Mouse (Mus musculus) layer of hippocampus, adult 11-12 months (tissue): ENCODE results near the gene Sh3d19.

Experiments used
- DNase-seq: peaks from one replicate; pipeline ENCODE4 v3.0.0; 2022; ENCODE audit warnings: low spot score

Sh3d19 gene

DNA sequence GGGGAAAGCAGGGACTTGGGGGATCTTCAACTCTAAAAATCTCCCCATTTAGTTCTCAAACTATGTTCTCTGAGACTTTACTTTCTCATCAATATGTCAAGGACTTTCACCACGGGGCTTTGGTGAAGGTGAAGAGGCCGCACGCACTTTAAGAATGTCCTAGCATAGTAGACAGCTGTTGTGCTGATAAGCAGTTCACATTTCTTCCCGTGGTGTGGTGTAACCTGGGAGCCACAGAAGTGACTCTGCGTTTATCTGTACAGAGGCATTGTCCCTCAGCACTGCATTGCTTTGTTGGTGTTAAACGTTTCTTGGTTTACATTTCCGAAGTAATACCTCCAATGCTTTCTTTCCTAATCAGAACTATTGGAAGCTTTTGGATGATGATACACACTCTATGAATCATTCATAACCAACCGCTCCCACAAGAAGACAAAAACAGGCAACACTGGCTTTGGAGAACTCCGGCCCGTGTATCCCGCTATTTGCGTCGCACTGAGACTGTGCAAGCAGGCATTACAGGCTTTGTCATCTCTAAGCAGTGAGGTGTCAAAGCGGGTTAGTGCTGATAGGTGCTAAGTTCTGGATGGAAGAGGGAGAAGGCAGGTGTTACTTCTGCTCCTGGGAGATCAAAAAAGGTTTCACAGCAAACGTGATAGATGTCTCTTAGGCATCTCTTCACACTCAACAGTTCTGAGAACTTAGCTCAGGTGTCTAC lies 57.9 kb downstream of the Sh3d19 start:
- no peak for DNase-seq

DNA sequence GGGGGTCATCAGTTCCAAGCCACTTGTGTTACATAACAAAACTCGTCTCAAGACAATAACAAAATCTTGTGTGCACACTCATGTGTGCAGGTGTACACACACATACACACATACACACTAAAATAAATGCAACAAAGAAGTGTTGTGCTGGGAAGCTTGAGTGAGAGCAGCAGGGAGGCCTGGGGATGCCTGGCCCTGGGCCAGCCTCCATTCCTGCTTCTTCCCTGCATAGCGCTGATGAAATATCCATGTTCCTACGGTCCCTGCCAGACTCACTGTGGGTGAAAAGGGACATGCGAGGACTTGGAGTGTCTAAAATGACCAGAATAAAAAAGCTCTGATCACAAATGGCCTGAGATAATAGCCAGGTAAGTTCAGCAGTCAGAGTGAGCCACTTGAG lies 59.7 kb downstream of the Sh3d19 start:
- no peak for DNase-seq

DNA sequence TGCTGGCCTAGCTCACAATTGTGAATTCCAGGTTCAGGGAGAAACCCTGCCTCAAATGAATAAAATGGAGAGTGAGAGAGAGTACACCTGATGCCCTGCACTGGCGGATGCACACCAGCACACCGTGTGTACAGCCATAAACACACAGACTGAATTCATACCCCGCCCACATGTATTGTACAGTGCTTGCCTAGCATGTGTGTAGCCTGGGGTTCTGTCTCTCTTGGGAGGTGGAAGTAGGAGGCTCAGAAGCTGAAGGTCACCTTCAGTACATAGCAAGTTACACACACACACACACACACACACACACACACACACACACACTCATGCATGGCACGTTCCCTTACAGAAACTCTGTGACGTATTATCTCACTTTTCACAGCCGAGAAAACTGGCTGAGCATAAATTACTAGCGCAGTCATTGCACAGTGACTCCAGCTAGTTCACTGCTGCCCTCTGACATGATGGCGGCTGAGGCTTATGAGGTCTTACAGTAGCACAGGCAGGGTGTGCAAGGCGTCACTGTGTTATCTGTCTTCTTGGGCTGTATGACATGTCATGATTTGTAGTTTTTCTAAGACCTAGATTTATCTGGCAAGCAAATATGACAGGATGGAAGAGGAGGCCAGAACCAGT lies 62.7 kb downstream of the Sh3d19 start:
- no peak for DNase-seq

DNA sequence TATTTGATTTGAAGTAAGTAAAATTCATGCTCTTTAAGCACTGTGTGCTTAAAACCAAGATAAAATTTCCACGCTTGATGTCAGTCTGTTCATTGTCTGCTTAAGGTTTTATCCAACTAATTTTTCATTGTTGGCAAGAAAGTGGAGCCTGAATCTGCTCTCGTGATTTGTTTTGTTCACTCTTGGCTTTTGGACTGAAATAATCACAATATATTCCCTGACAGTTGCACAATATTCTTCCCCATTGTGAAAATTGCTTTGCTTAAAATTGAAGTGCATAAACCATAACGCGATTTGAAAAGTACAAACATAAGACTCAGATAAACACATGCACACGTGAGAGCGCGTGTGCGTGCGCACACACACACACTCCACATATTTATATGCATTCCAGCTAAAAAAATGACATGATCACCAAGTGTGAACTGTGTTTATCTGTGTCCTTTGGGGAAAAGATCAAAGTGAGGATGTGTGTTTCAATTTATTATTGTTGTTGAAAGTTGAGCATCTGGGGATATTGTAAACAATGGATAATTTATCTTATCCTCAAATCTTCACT lies 67.1 kb downstream of the Sh3d19 start:
- DNase-seq: no peak

DNA sequence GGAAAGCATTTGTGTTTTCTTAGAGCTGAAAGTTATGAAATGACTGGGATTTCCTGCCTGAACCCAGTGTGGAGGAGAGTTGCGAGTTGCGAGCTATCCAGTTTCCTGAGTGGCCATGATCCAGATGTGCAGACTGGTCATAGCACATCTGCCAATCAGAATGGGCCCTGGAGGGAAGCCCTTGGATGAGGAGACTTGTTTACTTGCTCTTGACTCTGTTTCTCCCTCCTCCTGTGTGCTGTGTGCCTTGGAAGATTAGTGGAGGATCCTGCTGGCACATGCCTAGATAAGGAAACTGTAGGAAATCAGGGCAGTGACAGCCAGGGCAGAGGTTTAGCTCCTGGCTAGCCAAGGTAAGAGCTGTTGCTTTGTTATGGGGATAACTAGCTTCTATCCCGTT lies 67.7 kb downstream of the Sh3d19 start:
- DNase-seq: no peak

DNA sequence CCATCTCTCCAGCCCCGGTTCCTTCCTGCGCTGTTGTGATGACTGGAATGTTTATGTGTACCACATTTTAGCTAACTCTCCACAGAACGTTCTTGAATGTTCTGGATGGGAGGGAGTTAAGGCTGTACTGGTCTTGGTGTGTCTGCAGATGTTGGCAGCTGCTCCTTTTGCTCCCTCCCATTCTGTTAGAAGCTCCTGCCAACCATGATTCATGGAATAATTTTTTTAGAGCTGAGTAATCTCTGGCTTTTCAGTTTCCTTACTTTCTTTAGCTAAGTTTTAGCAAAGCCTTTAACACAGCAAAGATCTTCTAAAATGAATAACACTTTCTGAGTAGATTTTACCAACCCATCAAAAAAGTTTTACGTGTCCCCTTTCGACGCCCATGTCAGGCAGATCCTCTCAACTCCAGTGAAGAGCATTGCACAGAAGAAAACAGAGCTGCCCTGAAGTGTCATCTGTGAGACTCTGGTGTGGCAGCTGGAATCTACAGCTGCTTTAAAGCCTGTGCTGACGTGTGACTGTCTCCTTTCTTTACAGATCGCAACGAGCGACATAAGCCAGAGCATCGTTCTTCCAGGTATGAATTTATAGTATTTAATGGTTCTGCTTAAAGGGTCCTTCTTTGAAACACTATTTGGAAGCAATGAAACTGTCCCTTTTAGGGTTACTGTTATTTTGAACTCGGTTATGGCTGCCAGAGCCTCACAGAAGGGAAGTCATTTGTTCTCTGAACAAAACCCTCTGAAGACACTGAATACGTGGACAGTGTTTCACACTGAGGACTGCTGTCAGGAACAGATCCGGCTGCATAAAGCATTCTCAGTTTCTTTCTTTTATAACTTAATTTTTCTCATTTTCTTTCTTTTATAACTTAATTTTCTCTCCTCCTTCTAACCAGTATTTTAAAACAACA lies 69.6 kb downstream of the Sh3d19 start:
- DNase-seq: no peak

DNA sequence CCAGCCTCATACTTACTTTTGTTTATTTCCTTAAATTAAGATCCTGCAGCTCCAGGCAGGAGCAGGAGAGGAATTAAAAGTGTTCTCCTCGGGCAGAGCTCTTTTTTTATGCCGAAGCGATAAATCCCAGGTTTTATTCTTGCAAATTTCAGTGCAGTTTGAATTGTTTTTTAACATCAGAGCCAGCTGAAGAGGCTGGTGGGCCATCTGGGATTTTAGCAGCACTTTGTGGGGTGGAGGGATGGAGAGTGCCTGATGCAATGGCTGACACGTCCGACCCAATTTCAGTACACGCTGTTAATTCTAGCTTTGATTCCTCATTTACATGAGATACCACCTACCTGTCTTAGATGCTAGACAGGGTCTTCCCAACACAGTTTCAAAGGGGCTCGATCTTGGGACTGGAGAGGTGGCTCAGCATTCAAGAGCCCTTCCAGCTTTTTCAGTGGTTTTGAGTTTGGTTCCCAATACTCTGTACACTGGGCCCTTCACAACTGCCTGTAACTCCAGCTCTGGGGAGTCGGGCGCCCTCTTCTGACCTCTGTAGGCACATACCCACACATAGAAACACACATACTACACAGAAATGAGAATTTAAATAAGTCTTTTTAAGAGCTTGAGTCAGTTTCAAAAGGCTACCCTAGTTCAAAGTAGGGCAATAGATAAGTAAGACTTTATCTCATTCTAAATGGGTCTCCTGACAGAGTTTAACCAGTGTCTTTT lies 76.9 kb downstream of the Sh3d19 start:
- DNase-seq: peak; percentile 32

DNA sequence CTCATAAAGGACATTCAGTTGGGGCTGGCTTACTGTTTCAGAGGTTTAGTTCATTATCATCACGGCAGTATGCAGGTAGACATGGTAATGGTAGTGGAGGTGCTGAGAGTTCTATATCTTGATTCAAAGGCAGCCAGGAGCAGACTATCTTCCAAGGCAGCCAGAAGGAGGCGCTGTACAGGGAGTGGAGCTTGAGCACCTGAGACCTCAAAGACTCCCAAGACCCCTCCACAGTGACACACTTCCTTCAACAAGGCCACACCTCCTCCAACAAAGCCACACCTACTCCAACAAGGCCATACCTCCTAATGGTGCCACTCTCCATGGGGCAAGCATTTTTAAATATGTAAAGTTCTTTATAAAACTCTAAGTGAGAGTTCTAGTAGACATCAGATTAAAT lies 78.1 kb downstream of the Sh3d19 start:
- DNase-seq: no peak

DNA sequence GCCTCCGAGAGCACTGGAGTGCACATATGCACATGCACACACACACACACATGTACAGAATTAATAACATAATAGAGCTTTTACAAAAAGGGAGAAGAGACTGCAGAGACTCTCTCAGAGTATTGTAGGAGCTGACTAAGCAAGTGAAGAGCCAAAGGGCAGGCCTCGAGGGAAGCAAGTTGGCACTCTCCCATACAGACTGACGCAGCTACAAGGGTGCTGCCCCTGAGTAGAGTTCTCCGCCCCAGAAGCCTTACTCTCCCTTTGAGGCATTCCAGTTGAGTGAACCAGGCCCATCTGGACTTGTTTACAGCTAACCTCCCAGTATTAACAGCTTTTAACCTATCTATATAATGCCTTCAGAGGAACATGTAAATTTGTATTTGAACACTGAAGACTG lies 85.8 kb downstream of the Sh3d19 start:
- DNase-seq: no peak

DNA sequence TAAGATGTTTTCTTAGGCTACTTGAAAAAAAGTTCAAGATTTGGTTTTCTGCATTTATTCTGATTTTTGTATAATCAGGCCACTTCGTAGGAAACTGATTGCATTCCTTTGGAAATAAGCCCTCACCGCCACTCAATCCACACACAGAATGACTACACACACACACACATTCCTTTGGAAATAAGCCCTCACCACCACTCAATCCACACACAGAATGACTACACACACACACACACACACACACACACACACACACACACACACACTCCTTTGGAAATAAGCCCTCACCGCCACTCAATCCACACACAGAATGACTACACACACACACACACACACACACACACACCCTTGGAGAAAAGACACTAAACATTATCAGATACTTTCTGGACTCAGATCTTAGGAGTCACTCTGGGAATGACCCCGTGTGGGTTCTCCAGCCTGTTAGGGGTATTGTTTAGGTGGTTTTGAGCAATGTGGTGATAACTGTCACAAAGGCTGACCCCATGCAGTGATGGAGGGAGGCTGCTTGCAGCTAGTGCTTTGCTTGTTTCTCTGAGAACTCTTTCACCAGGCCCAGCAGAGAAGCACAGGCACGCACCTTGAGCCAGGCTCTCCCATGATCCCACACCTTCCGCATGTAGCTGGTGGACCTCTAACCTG lies 86.7 kb downstream of the Sh3d19 start:
- DNase-seq: no peak

DNA sequence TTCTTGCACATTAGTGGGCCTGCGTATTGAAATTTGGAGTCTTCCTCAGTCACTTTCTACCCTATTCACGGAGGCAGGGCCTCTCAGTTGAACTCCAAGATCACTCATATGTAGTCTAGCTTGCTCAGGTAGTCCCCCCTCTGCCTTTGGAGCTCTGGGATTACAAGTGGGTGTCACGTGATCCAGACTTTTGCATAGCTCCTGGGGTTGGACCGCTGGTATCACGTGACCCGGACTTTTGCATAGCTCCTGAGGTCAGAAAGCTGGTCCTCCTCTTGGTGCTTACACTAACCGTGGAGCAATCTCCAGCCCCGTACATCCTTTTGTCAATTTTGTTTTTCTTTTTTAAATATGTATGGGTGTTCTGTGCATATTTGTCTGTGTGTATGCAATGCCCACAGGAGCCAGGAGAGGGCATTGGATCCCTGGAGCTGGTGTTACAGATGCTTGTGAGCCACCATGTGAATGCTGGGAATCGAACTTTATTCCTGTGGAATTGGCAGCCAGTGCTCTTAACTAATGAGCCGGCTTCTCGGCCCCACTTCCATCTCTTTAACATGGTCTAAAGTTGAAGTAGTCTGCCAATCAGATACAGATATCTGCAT lies 98.8 kb downstream of the Sh3d19 start:
- no peak for DNase-seq

DNA sequence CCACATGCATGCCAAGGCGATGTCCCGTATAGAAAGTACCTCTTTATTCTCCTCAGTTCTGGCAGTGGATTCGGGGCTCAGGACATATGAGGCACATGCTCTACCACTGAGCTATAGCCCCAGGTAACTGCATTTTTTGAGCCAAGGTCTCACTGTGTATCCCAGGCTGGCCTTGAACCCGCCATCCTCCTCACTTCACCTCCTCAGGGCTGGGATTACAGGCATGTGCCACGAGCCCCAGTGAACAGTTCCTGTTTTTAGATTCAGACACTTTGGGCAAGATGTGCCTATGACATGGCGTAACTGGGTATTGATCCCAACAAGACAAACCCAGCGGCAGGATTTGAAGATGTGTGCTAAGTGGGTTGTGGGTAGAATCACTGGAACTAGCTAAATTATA lies 99.9 kb downstream of the Sh3d19 start:
- no peak for DNase-seq

DNA sequence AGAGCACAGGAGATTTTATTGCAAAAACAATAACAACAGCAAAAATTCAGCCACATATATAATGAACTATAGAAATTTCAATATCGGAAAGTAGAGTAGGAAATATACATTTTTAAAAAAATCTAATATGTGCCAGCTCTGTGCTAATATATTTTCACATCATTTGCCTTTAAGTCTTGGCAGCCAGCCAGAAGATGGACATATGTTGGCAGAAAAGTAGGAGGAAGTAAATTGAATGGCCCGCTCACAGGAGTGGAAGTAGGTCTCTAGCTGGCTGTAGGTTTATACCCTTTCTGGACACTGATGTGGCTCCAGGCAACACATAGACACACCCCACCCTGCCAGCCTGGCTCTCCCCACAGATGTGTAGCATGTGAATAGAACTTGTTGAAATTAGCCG lies 101.2 kb downstream of the Sh3d19 start:
- no peak for DNase-seq

DNA sequence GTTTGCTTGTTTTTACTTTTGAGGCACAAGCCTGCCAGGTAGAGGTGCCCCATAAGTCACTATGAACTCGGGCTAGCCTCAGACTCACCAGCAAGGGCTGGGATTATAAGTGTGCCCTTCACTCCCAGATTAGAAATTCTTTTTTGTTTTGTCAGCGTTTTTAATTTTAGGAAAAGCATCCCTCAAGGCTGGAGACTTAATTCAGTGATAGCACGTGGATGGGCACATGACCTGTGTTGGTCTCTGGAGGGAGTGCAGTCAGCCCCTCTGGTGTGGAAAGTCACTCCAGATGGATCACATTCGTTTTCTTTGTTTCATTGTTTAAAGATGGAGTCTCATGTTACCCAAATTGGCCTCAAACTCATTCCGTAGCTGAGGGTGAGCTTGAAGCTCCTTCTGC lies 102.0 kb downstream of the Sh3d19 start:
- no peak for DNase-seq

DNA sequence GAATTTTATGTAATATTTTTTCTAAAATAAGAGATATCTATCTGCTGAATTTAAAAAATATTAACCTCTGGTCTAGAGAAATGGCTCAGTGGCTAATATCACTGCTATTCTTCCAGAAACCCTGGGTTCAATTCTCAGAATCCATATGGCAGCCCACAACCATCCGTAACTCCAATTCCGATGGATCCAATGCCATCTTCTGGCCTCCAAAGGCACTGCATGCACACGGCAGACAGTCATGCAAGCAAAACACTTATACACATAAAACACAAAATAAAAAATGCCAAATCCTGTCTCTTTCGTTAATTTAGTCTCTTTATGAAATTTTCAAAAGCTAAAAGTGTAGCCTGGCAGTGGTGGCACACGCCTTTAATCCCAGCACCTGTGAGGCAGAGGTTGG lies 104.7 kb downstream of the Sh3d19 start:
- DNase-seq: no peak

DNA sequence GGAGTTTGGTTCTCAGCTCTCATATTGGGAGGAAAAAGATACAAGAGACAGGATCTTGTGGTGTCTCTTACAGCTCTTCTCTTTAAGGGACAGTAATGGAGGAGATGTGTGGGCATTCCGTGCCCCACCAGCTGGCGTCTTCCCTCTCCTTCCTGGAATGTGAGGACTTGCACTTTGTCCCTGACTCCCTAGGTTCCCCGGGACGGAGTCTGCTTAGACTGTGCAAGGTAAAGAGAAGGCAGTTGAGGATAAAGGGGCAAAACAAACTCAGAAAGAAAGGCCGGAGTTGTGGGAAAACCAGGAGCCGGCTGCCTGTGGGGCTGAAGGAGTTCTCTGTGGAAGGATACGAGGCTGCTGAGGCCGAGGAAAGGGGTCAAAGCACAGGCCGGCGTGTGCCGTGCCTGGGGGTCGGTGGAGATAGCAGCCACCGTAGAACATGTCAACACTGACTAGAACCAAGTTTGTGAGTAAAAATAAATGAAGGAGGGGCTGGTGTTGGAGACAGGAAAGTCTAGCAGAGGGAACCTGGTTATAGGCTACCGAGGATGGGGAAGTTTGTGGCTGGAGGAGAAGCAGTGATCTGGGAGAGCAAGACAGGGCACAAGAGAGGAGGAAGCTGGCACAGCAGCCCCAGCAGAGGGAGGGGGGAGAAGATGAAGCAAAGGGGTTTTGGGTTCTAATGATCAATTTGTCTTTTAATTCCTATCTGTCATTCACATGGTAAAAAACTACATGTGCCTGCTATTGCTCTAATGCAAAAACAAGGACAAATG lies 105.8 kb downstream of the Sh3d19 start:
- no peak for DNase-seq

DNA sequence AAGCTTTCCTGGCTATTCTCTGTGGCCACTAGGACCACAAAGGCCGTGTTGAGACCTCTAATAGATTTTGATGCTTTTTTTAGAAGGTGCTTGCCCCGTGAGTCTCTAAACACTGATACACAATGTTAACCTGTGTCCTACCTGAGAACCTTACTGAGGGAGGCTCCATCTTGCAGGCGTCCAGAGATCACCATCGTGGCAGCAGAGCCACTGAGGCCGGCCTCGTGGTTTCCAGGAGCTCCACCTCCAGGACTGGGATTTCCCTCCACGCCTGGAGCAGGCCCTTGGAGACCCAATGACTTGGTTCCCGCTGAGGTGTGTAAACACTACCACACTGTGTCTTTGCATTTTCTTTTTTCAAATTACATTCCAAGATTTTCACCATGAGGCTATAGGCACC lies 112.1 kb downstream of the Sh3d19 start:
- DNase-seq: no peak

DNA sequence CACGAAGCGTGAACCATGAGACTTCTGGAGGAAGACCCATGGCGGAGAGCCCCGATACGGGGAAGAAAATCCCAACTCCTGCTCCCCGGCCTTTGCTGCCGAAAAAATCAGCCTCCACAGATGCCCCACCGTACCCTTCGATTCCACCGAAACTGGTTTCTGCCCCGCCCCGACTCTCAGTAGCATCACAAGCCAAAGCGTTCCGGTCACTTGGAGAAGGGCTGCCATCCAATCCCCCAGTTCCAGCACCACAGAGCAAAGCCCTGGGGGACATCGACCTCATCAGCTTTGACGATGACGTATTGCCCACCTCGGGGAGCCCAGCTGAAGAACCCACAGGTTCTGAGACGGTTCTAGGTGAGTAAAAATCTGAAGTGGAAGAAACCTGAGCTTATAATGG lies 114.1 kb downstream of the Sh3d19 start:
- DNase-seq: no peak

DNA sequence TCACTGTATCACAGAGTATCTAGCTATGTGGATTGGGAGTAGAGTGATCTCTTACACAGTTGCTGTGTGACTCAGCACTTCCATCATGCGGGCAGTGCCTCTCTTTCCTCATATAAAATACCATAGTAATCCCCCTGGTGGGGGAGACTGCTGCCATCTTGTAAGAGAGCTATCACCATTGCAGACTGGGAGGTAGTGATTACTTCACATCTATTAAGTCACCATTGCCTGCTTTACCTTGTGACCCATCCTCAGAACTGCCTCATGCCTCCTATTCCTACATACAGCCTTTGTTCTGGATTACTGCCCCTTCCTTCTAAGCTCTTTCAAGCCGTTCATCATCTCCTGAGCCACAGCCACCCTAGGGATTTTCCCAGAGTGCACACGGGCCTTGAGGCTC lies 117.0 kb downstream of the Sh3d19 start:
- DNase-seq: no peak

DNA sequence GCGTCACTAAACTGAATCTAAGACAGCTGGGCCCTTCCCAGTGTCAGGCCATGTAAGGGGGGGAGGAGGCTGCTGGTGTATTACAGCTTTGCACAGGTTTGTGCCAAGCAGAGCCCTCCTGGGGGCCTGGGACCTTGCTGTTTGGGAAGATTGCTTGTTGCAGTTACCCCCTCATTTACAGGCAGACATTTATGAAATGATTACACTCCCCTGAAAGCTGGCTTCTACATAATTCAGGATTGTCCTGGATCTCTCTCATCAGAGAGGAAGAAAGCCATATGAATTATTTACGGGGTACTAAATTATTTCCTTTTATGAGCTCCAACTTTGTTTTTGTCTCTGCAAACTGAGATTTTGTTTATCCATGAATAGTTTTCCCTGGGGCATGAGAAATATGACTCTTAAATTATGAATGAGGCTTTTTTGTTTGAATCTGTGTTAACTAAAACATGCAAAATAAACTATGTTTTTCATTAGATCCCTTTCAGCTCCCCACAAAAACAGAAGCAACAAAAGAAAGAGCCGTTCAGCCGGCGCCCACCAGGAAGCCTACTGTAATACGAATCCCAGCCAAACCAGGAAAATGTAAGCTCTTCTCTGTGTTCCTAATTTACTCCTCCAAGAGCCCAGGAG lies 122.4 kb downstream of the Sh3d19 start:
- no peak for DNase-seq
